ENCODE assay signal across 9 mouse cellular contexts in the genomic region with DNA sequence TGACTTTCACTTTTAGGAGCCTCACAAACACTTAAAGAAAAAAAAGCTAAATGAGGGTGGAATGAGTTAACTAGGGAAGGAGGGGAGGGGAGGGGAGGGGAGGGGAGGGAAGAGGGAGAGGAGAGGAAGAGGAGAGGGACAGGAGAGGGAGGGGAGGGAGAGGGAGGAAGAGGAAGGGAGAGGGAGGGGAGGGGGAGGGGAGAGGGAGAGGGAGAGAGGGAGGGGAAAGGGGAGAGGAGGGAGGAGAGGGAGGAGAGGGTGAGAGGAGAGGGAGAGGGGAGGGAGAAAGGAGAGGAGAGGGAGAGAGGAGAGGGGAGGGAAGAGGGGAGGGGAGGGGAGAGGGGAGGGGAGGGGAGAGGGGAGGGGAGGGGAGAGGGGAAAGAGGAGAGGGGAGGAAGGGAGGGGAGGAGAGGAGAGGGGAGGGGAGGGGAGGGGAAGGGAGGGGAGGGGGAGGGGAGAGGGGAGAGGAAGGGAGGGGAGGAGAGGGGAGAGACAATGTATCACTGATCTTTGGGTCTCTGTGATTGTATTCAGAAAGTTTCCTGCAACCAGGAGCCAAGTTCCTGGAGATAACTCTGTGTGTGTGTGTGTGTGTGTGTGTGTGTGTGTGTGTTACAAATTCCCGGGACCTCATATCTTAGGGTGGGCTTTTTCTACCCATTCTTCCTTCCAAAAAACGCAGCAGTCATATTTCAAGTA.
DNase-seq lines count a peak whose midpoint lies in the region; ATAC-seq and TF ChIP-seq lines count a peak whose summit lies in the region.
"Had no signal": no experiment of that assay in that cellular context is flagged by ENCODE, and none has a peak within 500 bp of the region (broad histone marks: within the 10 kb centered on the region; RNA-seq: fewer than 3 reads in every experiment).

No protein-coding gene starts in this region.

- DNase-seq in heart, postnatal 25 days (ENCODE audit: low spot score) = no peak
- no peak for DNase-seq in Muller cell, postnatal 12 days (ENCODE audit: inconsistent ontology term)
- no peak for DNase-seq in spleen, postnatal 10 days (ENCODE audit: low spot score in 2 of 2)
- no peak for DNase-seq in cerebellum, adult 18-20 months

- H3K36me3 ChIP-seq in heart, embryonic 14.5 days (ENCODE audit: control insufficient read depth, insufficient read depth, low read length) = no peaks in the 10 kb centered on the region
- no peaks in the 10 kb centered on the region for H3K36me3 ChIP-seq in hindbrain, embryonic 12.5 days
- H3K36me3 ChIP-seq in midbrain, embryonic 12.5 days = no peaks in the 10 kb centered on the region

- H3K27ac ChIP-seq in heart, embryonic 14.5 days (replicated peaks in 1 of 2; ENCODE audit: control insufficient read depth in 1 of 2, insufficient read depth in 1 of 2, low read depth in 2 of 2, low read length in 2 of 2) = peak overlapping the region; percentile 15 to 79
- H3K27ac ChIP-seq in cortical plate, adult 2 months (ENCODE audit: insufficient read depth, low read length) = peak overlapping the region; percentile 67
- peak overlapping the region; percentile 82 for H3K27ac ChIP-seq in hindbrain, embryonic 12.5 days
- peak overlapping the region; percentile 88 for H3K27ac ChIP-seq in midbrain, embryonic 12.5 days (replicated peaks)

- H3K4me1 ChIP-seq in heart, embryonic 14.5 days (ENCODE audit: control insufficient read depth in 2 of 2, insufficient read depth in 2 of 2, low read length in 2 of 2) = peaks cover 26 to 29% of the 10 kb centered on the region in 2 experiments
- H3K4me1 ChIP-seq in cortical plate, adult 2 months (ENCODE audit: control insufficient read depth, insufficient read depth, low read length) = no peaks in the 10 kb centered on the region
- H3K4me1 ChIP-seq in hindbrain, embryonic 12.5 days = peaks cover 29% of the 10 kb centered on the region
- peaks cover 40% of the 10 kb centered on the region for H3K4me1 ChIP-seq in midbrain, embryonic 12.5 days

- H3K4me2 ChIP-seq in heart, embryonic 14.5 days (ENCODE audit: low read length) = no peak overlapping the region
- H3K4me2 ChIP-seq in hindbrain, embryonic 12.5 days (replicated peaks) = peak overlapping the region; percentile 47; the same call in 1 of the 2 replicates
- H3K4me2 ChIP-seq in midbrain, embryonic 12.5 days (replicated peaks) = peak overlapping the region; percentile 46

- ATAC-seq in heart, embryonic 14.5 days (ENCODE audit: insufficient number of reproducible peaks, insufficient read depth, low FRiP score, low read depth) = no peak
- 0 out of 2 replicates have a peak, but pooled peaks have one; percentile 3 for ATAC-seq in hindbrain, embryonic 12.5 days (ENCODE audit: low FRiP score)
- ATAC-seq in midbrain, embryonic 12.5 days (ENCODE audit: low FRiP score, low read depth) = no peak

- no peak for TF ChIP-seq POLR2A in cortical plate, adult 2 months (IDR thresholded peaks at IDR 0.05; ENCODE audit: extremely low read depth, insufficient read depth, low read length)

- intact Hi-C loops in heart, postnatal 25 days (cut with DNase I) = no loop called here

- no peaks in the 10 kb centered on the region for H3K9me3 ChIP-seq in heart, embryonic 14.5 days (ENCODE audit: control insufficient read depth, low read length)
- no peaks in the 10 kb centered on the region for H3K9me3 ChIP-seq in hindbrain, embryonic 12.5 days (replicated peaks)
- no peaks in the 10 kb centered on the region for H3K9me3 ChIP-seq in midbrain, embryonic 12.5 days

- H3K27me3 ChIP-seq in heart, embryonic 14.5 days (ENCODE audit: control insufficient read depth, insufficient read depth, low read length) = no peaks in the 10 kb centered on the region
- no peaks in the 10 kb centered on the region for H3K27me3 ChIP-seq in hindbrain, embryonic 12.5 days
- H3K27me3 ChIP-seq in midbrain, embryonic 12.5 days = peaks cover 55% of the 10 kb centered on the region
- H3K27me3 ChIP-seq: CH12.LX had no signal

- H3K9ac ChIP-seq in heart, embryonic 14.5 days (ENCODE audit: low read length) = peak overlapping the region; percentile 34; the same call in 1 of the 2 replicates
- H3K9ac ChIP-seq in hindbrain, embryonic 12.5 days = peak overlapping the region; percentile 41; the same call in 1 of the 2 replicates
- H3K9ac ChIP-seq in midbrain, embryonic 12.5 days (replicated peaks) = no peak overlapping the region

- no peak overlapping the region for H3K4me3 ChIP-seq in heart, embryonic 14.5 days (ENCODE audit: control insufficient read depth in 1 of 2, insufficient read depth in 1 of 2, low read depth in 1 of 2, low read length in 2 of 2)
- H3K4me3 ChIP-seq in cortical plate, adult 2 months (ENCODE audit: insufficient read depth, low read length) = no peak overlapping the region
- no peak overlapping the region for H3K4me3 ChIP-seq in hindbrain, embryonic 12.5 days
- H3K4me3 ChIP-seq in midbrain, embryonic 12.5 days = no peak overlapping the region

- no peak for TF ChIP-seq CTCF in cortical plate, adult 2 months (IDR thresholded peaks at IDR 0.05; ENCODE audit: extremely low read depth, insufficient read depth, low read length)

- WGBS in heart, embryonic 14.5 days = 27% methylated on average over 2 of the region's 2 CpGs
- 30% methylated on average over 2 of the region's 2 CpGs for WGBS in hindbrain, embryonic 12.5 days
- 17% methylated on average over 2 of the region's 2 CpGs for WGBS in midbrain, embryonic 12.5 days
